Mouse (Mus musculus): ENCODE measurements around the gene Fbxo21. TPM values are rescaled to one million over a fixed set of nuclear protein-coding genes. Genes with fewer than 3 reads are reported as not detected.

The Fbxo21 gene
- total and polyA plus RNA-seq, 3 experiments: 33.6 to 37.8 (median 34.1) TPM

- 33% methylated on average over 9 of the region's 9 CpGs for WGBS
- Histone ChIP-seq H3K36me3 (ENCODE audit: control insufficient read depth, insufficient read depth, low read length) (no peaks in the 10 kb centered on the region), H3K27me3 (ENCODE audit: control insufficient read depth, insufficient read depth, low read length) (no peaks in the 10 kb centered on the region), H3K79me2 (replicated peaks; ENCODE audit: control insufficient read depth, insufficient read depth, low read length) (no peaks in the 10 kb centered on the region), H3K9ac (ENCODE audit: low read depth, low read length) (no peak overlapping the region), H3K4me3 (no peak overlapping the region), H3K27ac (no peak overlapping the region), H3K4me1 (ENCODE audit: control insufficient read depth, insufficient read depth, low read length) (no peaks in the 10 kb centered on the region; the same call in 1 of the 2 replicates)
- intact Hi-C loops (cut with DNase I): loop anchor here (5.0 kb wide), 1 partner anchor 65 kb away; no protein-coding TSS in a partner anchor
- DNase-seq: peak; percentile 60 to 80
- TF ChIP-seq CTCF (IDR thresholded peaks at IDR 0.05): peak; percentile 97
- no peak for TF ChIP-seq POLR2A (IDR thresholded peaks at IDR 0.05; ENCODE audit: insufficient read depth, low read depth, low read length)
- TF ChIP-seq EP300 (IDR thresholded peaks at IDR 0.05; ENCODE audit: insufficient read depth, low read depth, low read length): 0 out of 2 replicates have a peak, but pooled peaks have one; percentile 52
Measured at GRCm38 (mm10) chr5:118002059-118002458, 25.5 kb downstream of the Fbxo21 start.

GRCm38 (mm10) chr5:118004619-118005018 lies 28.1 kb downstream of the Fbxo21 start:
- Histone ChIP-seq H3K4me3 (no peak overlapping the region), H3K9ac (ENCODE audit: low read depth, low read length) (no peak overlapping the region), H3K79me2 (replicated peaks; ENCODE audit: control insufficient read depth, insufficient read depth, low read length) (no peaks in the 10 kb centered on the region), H3K27ac (no peak overlapping the region), H3K36me3 (ENCODE audit: control insufficient read depth, insufficient read depth, low read length) (no peaks in the 10 kb centered on the region), H3K4me1 (ENCODE audit: control insufficient read depth, insufficient read depth, low read length) (no peaks in the 10 kb centered on the region), H3K27me3 (ENCODE audit: control insufficient read depth, insufficient read depth, low read length) (no peaks in the 10 kb centered on the region)
- 69% methylated on average over 8 of the region's 8 CpGs for WGBS
- TF ChIP-seq EP300 (IDR thresholded peaks at IDR 0.05; ENCODE audit: insufficient read depth, low read depth, low read length) (no peak), POLR2A (IDR thresholded peaks at IDR 0.05; ENCODE audit: insufficient read depth, low read depth, low read length) (no peak), CTCF (IDR thresholded peaks at IDR 0.05) (peak; percentile 88)
- intact Hi-C loops (cut with DNase I): loop anchor here (1.0 to 5.0 kb wide), 2 partner anchors 65 to 67 kb away; no protein-coding TSS in a partner anchor
- peak; percentile 43 to 65 for DNase-seq

- intact Hi-C loops (cut with DNase I): no loop called here
- Histone ChIP-seq H3K4me1 (ENCODE audit: control insufficient read depth, insufficient read depth, low read length) (no peaks in the 10 kb centered on the region), H3K9ac (ENCODE audit: low read depth, low read length) (no peak overlapping the region), H3K79me2 (replicated peaks; ENCODE audit: control insufficient read depth, insufficient read depth, low read length) (no peaks in the 10 kb centered on the region), H3K4me3 (no peak overlapping the region), H3K36me3 (ENCODE audit: control insufficient read depth, insufficient read depth, low read length) (no peaks in the 10 kb centered on the region), H3K27me3 (ENCODE audit: control insufficient read depth, insufficient read depth, low read length) (no peaks in the 10 kb centered on the region), H3K27ac (no peak overlapping the region)
- DNase-seq: peak in 1 of 2 experiments; percentile 38
- no peak for TF ChIP-seq CTCF (IDR thresholded peaks at IDR 0.05)
- no peak for TF ChIP-seq POLR2A (IDR thresholded peaks at IDR 0.05; ENCODE audit: insufficient read depth, low read depth, low read length)
- TF ChIP-seq EP300 (IDR thresholded peaks at IDR 0.05; ENCODE audit: insufficient read depth, low read depth, low read length): no peak
- 78% methylated on average over 1 of the region's 1 CpGs for WGBS
Measured at GRCm38 (mm10) chr5:118005728-118006127, 29.2 kb downstream of the Fbxo21 start.

GRCm38 (mm10) chr5:118008344-118008743 lies 31.8 kb downstream of the Fbxo21 start:
- no peak overlapping the region for H3K9ac ChIP-seq (ENCODE audit: low read depth, low read length)
- H3K27me3 ChIP-seq (ENCODE audit: control insufficient read depth, insufficient read depth, low read length): no peaks in the 10 kb centered on the region
- H3K27ac ChIP-seq: no peak overlapping the region
- H3K4me1 ChIP-seq (ENCODE audit: control insufficient read depth, insufficient read depth, low read length): no peaks in the 10 kb centered on the region
- intact Hi-C loops (cut with DNase I): no loop called here
- 89% methylated on average over 13 of the region's 13 CpGs for WGBS
- H3K36me3 ChIP-seq (ENCODE audit: control insufficient read depth, insufficient read depth, low read length): no peaks in the 10 kb centered on the region
- no peaks in the 10 kb centered on the region for H3K79me2 ChIP-seq (replicated peaks; ENCODE audit: control insufficient read depth, insufficient read depth, low read length)
- TF ChIP-seq CTCF (IDR thresholded peaks at IDR 0.05): no peak
- TF ChIP-seq EP300 (IDR thresholded peaks at IDR 0.05; ENCODE audit: insufficient read depth, low read depth, low read length): no peak
- TF ChIP-seq POLR2A (IDR thresholded peaks at IDR 0.05; ENCODE audit: insufficient read depth, low read depth, low read length): no peak
- DNase-seq: no peak
- no peak overlapping the region for H3K4me3 ChIP-seq

GRCm38 (mm10) chr5:118010872-118011271 lies 34.3 kb downstream of the Fbxo21 start:
- no peak overlapping the region for H3K4me3 ChIP-seq
- H3K9ac ChIP-seq (ENCODE audit: low read depth, low read length): no peak overlapping the region
- H3K36me3 ChIP-seq (ENCODE audit: control insufficient read depth, insufficient read depth, low read length): no peaks in the 10 kb centered on the region
- 78% methylated on average over 7 of the region's 7 CpGs for WGBS
- intact Hi-C loops (cut with DNase I): no loop called here
- no peak for DNase-seq
- H3K79me2 ChIP-seq (replicated peaks; ENCODE audit: control insufficient read depth, insufficient read depth, low read length): no peaks in the 10 kb centered on the region
- H3K27me3 ChIP-seq (ENCODE audit: control insufficient read depth, insufficient read depth, low read length): no peaks in the 10 kb centered on the region
- H3K4me1 ChIP-seq (ENCODE audit: control insufficient read depth, insufficient read depth, low read length): no peaks in the 10 kb centered on the region
- TF ChIP-seq POLR2A (IDR thresholded peaks at IDR 0.05; ENCODE audit: insufficient read depth, low read depth, low read length) (no peak), CTCF (IDR thresholded peaks at IDR 0.05) (no peak), EP300 (IDR thresholded peaks at IDR 0.05; ENCODE audit: insufficient read depth, low read depth, low read length) (no peak)
- no peak overlapping the region for H3K27ac ChIP-seq

- intact Hi-C loops (cut with DNase I): no loop called here
- Histone ChIP-seq H3K4me3 (no peak overlapping the region), H3K4me1 (ENCODE audit: control insufficient read depth, insufficient read depth, low read length) (no peaks in the 10 kb centered on the region), H3K79me2 (replicated peaks; ENCODE audit: control insufficient read depth, insufficient read depth, low read length) (no peaks in the 10 kb centered on the region), H3K27me3 (ENCODE audit: control insufficient read depth, insufficient read depth, low read length) (no peaks in the 10 kb centered on the region), H3K36me3 (ENCODE audit: control insufficient read depth, insufficient read depth, low read length) (no peaks in the 10 kb centered on the region), H3K9ac (ENCODE audit: low read depth, low read length) (no peak overlapping the region), H3K27ac (no peak overlapping the region)
- TF ChIP-seq EP300 (IDR thresholded peaks at IDR 0.05; ENCODE audit: insufficient read depth, low read depth, low read length): no peak
- no peak for TF ChIP-seq POLR2A (IDR thresholded peaks at IDR 0.05; ENCODE audit: insufficient read depth, low read depth, low read length)
- TF ChIP-seq CTCF (IDR thresholded peaks at IDR 0.05): no peak
- 76% methylated on average over 7 of the region's 7 CpGs for WGBS
- DNase-seq: no peak
Measured at GRCm38 (mm10) chr5:118011796-118012195, 35.3 kb downstream of the Fbxo21 start.
